In the genomic region with DNA sequence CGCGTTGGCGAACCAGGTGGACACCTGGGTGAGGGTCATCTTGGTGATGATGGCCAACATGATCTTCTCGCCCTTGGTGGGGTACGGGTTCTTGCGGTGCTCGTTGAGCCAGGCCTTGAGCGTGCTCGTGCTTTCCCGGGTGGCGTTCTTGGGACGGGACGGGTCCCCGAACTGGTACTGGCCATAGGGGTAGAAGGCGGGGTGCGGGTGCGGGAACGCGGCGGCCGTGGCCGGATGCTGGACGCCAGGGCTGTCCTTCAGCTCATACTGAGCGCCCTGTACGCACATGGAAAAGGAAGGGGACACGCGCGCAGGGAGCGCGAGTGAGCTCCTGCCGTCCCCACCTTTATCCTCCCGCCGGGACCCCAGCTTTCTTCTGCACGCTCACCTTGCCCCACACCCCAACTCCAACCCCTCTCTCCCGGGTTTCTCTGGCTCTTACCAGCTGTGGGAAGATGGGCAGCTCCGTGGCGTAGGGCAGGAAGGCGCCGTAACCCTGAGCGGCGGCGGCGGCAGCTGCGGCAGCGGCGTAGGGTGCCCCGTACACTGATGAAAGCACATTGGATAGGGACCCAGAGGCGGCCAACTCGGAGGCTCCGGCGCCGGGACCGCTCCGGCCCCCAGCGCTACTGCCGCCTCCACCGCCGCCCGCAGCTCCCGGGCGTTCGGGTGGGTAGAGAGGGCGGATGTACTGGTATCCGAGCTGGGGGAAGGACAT, we compare ENCODE assay signal across 8 mouse cellular contexts. TPM values are rescaled to one million over a fixed set of nuclear protein-coding genes. Genes with fewer than 3 reads are reported as not detected.
DNase-seq lines count a peak whose midpoint lies in the region; ATAC-seq and TF ChIP-seq lines count a peak whose summit lies in the region.

No protein-coding gene starts in this region.

- no peak for TF ChIP-seq CTCF in thymus, adult 2 months (IDR thresholded peaks at IDR 0.05; ENCODE audit: borderline replicate concordance, control insufficient read depth, extremely low read depth, insufficient read depth, low read length, poor library complexity)
- TF ChIP-seq CTCF in liver, embryonic 14.5 days (IDR thresholded peaks at IDR 0.05; ENCODE audit: low read depth), result no peak
- no peak for TF ChIP-seq CTCF in small intestine, adult 2 months (IDR thresholded peaks at IDR 0.05; ENCODE audit: extremely low read depth, insufficient read length, insufficient replicate concordance, low read depth, low read length)

- no peaks in the 10 kb centered on the region for H3K9me3 ChIP-seq in embryonic facial prominence, embryonic 10.5 days
- H3K9me3 ChIP-seq in hindbrain, embryonic 11.5 days (ENCODE audit: control insufficient read depth, low read length), result no peaks in the 10 kb centered on the region
- no peaks in the 10 kb centered on the region for H3K9me3 ChIP-seq in liver, embryonic 14.5 days (ENCODE audit: control insufficient read depth, low read length)

- H3K27me3 ChIP-seq in thymus, adult 2 months (ENCODE audit: control insufficient read depth, insufficient read depth, low read length), result peaks cover 31% of the 10 kb centered on the region; the same call in 1 of the 2 replicates
- peaks cover 100% of the 10 kb centered on the region for H3K27me3 ChIP-seq in embryonic facial prominence, embryonic 10.5 days (replicated peaks; ENCODE audit: low read depth, poor library complexity, severe bottlenecking)
- peaks cover 2% of the 10 kb centered on the region; the same call in 1 of the 2 replicates for H3K27me3 ChIP-seq in hindbrain, embryonic 11.5 days (ENCODE audit: control insufficient read depth, insufficient read depth, low read length)
- peaks cover 97% of the 10 kb centered on the region for H3K27me3 ChIP-seq in liver, embryonic 14.5 days (ENCODE audit: control insufficient read depth, insufficient read depth, low read length)
- H3K27me3 ChIP-seq in small intestine, adult 2 months (ENCODE audit: control insufficient read depth, insufficient read depth, low read length), result peaks cover 82% of the 10 kb centered on the region

- ATAC-seq in hindbrain, embryonic 11.5 days (ENCODE audit: low FRiP score), result peak; percentile 8
- ATAC-seq in liver, embryonic 14.5 days (ENCODE audit: insufficient read depth), result 0 out of 2 replicates have a peak, but pooled peaks have one; percentile 6

- H3K36me3 ChIP-seq in thymus, adult 2 months (ENCODE audit: control insufficient read depth, insufficient read depth, low read length), result no peaks in the 10 kb centered on the region
- H3K36me3 ChIP-seq in embryonic facial prominence, embryonic 10.5 days (replicated peaks), result peaks cover 7% of the 10 kb centered on the region
- H3K36me3 ChIP-seq in hindbrain, embryonic 11.5 days (ENCODE audit: control insufficient read depth, insufficient read depth, low read length), result no peaks in the 10 kb centered on the region
- no peaks in the 10 kb centered on the region for H3K36me3 ChIP-seq in liver, embryonic 14.5 days (replicated peaks; ENCODE audit: control insufficient read depth, insufficient read depth, low read depth)
- no peaks in the 10 kb centered on the region for H3K36me3 ChIP-seq in small intestine, adult 2 months (ENCODE audit: control insufficient read depth, insufficient read depth, low read length)

- peaks cover 7% of the 10 kb centered on the region for H3K4me1 ChIP-seq in thymus, adult 2 months (replicated peaks; ENCODE audit: control insufficient read depth, insufficient read depth, low read length)
- H3K4me1 ChIP-seq in embryonic facial prominence, embryonic 10.5 days, result peaks cover 90% of the 10 kb centered on the region
- H3K4me1 ChIP-seq in hindbrain, embryonic 11.5 days (replicated peaks; ENCODE audit: control insufficient read depth, insufficient read depth, low read length), result peaks cover 6% of the 10 kb centered on the region
- no peaks in the 10 kb centered on the region for H3K4me1 ChIP-seq in liver, embryonic 14.5 days (replicated peaks; ENCODE audit: control insufficient read depth in 2 of 2, insufficient read depth in 2 of 2, low read length in 1 of 2)
- H3K4me1 ChIP-seq in small intestine, adult 2 months (ENCODE audit: control insufficient read depth, insufficient read depth, insufficient read length, low read length), result peaks cover 10% of the 10 kb centered on the region

- WGBS in thymus, adult 2 months, result 4% methylated on average over 63 of the region's 64 CpGs
- under 1% methylated on average over 64 of the region's 64 CpGs for WGBS in embryonic facial prominence, embryonic 10.5 days
- WGBS in hindbrain, embryonic 11.5 days, result 1% methylated on average over 48 of the region's 64 CpGs
- 2% methylated on average over 62 of the region's 64 CpGs for WGBS in liver, embryonic 14.5 days (ENCODE audit: insufficient replicate concordance)
- WGBS in small intestine, adult 2 months, result 1% methylated on average over 64 of the region's 64 CpGs

- no peak for TF ChIP-seq EP300 in liver, embryonic 14.5 days (IDR thresholded peaks at IDR 0.05; ENCODE audit: low read depth)

- H3K4me2 ChIP-seq in hindbrain, embryonic 11.5 days (replicated peaks; ENCODE audit: low read depth, low read length), result peak overlapping the region; percentile 84
- peak overlapping the region; percentile 57 for H3K4me2 ChIP-seq in liver, embryonic 14.5 days (ENCODE audit: low read depth)

- peak overlapping the region; percentile 17; the same call in 1 of the 2 replicates for H3K4me3 ChIP-seq in thymus, adult 2 months (ENCODE audit: control insufficient read depth, insufficient read depth, low read length)
- peak overlapping the region; percentile 82 for H3K4me3 ChIP-seq in embryonic facial prominence, embryonic 10.5 days
- peak overlapping the region; percentile 94 for H3K4me3 ChIP-seq in hindbrain, embryonic 11.5 days (ENCODE audit: low read depth, low read length)
- H3K4me3 ChIP-seq in liver, embryonic 14.5 days (ENCODE audit: insufficient read depth in 1 of 2, low read depth in 2 of 2, low read length in 2 of 2), result peak overlapping the region; percentile 19 to 36
- peak overlapping the region; percentile 63 for H3K4me3 ChIP-seq in small intestine, adult 2 months (ENCODE audit: low read depth, low read length)

- DNase-seq in thymus, adult 2 months, result no peak
- no peak for DNase-seq in thymus, postnatal 10 days (ENCODE audit: low spot score in 2 of 2)
- DNase-seq in embryonic facial prominence, embryonic 10.5 days (ENCODE audit: low spot score), result no peak
- DNase-seq in hindbrain, embryonic 11.5 days (ENCODE audit: low spot score), result peak; percentile 63
- no peak for DNase-seq in liver, embryonic 14.5 days (ENCODE audit: low read depth in 3 of 3, low spot score in 3 of 3)
- no peak for DNase-seq in urinary bladder, postnatal 4 days (ENCODE audit: low spot score in 2 of 2)
- no peak for DNase-seq in layer of hippocampus, adult 8-10 months (ENCODE audit: low spot score in 2 of 2)

- no peak for TF ChIP-seq POLR2A in thymus, adult 2 months (IDR thresholded peaks at IDR 0.05; ENCODE audit: control insufficient read depth, extremely low read depth, insufficient read depth, low read length, poor library complexity)
- no peak for TF ChIP-seq POLR2A in small intestine, adult 2 months (IDR thresholded peaks at IDR 0.05; ENCODE audit: low read depth, low read length)

- H3K27ac ChIP-seq in thymus, adult 2 months (ENCODE audit: control insufficient read depth, insufficient read depth, low read length), result no peak overlapping the region
- H3K27ac ChIP-seq in embryonic facial prominence, embryonic 10.5 days (replicated peaks), result peak overlapping the region; percentile 94
- peak overlapping the region; percentile 99 for H3K27ac ChIP-seq in hindbrain, embryonic 11.5 days (ENCODE audit: low read depth, low read length)
- no peak overlapping the region for H3K27ac ChIP-seq in liver, embryonic 14.5 days
- H3K27ac ChIP-seq in small intestine, adult 2 months (ENCODE audit: insufficient read depth, low read depth, low read length), result no peak overlapping the region

- peak overlapping the region; percentile 99 for H3K9ac ChIP-seq in hindbrain, embryonic 11.5 days (ENCODE audit: low read depth, low read length)
- no peak overlapping the region for H3K9ac ChIP-seq in liver, embryonic 14.5 days (replicated peaks)

RNA-seq across cellular contexts. Expression of a gene that starts 1.2 kb away (rescaled TPM):
- polyA plus RNA-seq in thymus, adult 2 months (2012; rRNA removed), result 1.7 and 2.9 TPM in 2 replicates
- 19.3 and 20.3 TPM in 2 replicates for polyA plus RNA-seq in embryonic facial prominence, embryonic 10.5 days (2016; fragmentation: Nextera tagmentation; extraction: Ambion mirVana)
- polyA plus RNA-seq in hindbrain, embryonic 11.5 days (2014; fragmentation: Nextera tagmentation; extraction: Ambion mirVana), result 26.2 and 28.1 TPM in 2 replicates
- 0.03 and 0.05 TPM in 2 replicates for polyA plus RNA-seq in liver, embryonic 14.5 days (2012; rRNA removed)
- polyA plus RNA-seq in liver, embryonic 14.5 days (2014; fragmentation: Nextera tagmentation; extraction: Ambion mirVana), result 0.04 TPM in 1 of 2 replicates, not detected in the other
- 0.47 and 0.56 TPM in 2 replicates for polyA plus RNA-seq in small intestine, adult 2 months (2012; rRNA removed)
- total RNA-seq in layer of hippocampus, adult 8-10 months (2022), result under 1 TPM; 0.23 to 0.71 (median 0.47) TPM

Comparison
In these comparisons a context has a peak if more than half of its experiments do, and no peak if none do; other contexts are left out.
1. H3K27ac ChIP-seq: peak in embryonic facial prominence, embryonic 10.5 days (single experiment) and hindbrain, embryonic 11.5 days (single experiment); none in thymus, adult 2 months (single experiment), liver, embryonic 14.5 days (single experiment) and small intestine, adult 2 months (single experiment).
2. H3K4me3 ChIP-seq: peak in every context shown above with its lines; median percentile 94 in hindbrain, embryonic 11.5 days; 82 in embryonic facial prominence, embryonic 10.5 days; 63 in small intestine, adult 2 months; 28 in liver, embryonic 14.5 days; 17 in thymus, adult 2 months.